Mouse (Mus musculus): ENCODE measurements around the gene BC005537.
A peak's percentile ranks its signal among the peaks of the same experiment; 100 is the strongest.
"Not testable (repeated sequence)": the region's sequence is repeated elsewhere in the genome, so short reads cannot be mapped to it uniquely, and the experiment has no call there.

The BC005537 gene

DNA sequence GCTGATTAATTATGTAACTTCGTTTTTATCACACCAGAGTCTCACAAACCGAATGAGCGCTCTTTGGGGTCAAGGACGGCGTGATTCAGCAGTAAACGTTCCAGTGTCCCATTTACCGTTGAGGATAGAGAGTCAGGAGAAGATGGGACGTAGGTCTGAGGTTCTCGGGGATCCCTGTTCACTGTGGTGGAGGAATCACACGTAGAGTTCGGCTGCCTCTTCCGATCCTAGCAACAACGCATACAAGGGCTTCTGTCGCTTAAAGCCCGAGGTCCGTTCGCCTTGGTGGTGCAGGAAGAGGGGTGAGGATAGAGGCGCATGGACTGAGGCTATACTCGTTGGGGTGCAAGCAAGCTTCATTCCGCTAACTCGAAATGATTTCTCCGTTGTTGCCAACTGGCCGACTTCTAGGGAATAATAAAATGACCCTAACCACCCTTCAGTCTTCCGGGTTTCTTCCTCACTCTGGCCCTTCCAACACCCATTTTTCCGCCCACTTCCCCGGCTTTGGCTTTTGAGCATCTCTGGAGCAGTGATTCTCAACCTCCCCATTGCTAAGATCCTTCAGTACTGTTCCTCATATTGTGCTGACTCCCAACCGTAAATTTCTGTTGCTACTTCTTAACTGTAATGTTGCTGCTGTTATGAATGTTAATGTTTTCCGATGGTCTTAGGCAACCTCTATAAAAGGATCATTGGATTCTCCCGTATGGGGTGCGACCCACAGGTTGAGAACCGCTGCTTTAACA, 1.4 kb upstream of the BC005537 start:
- DNase-seq (ENCODE audit: extremely low spot score, low read depth, low spot score): peak; percentile 44

DNA sequence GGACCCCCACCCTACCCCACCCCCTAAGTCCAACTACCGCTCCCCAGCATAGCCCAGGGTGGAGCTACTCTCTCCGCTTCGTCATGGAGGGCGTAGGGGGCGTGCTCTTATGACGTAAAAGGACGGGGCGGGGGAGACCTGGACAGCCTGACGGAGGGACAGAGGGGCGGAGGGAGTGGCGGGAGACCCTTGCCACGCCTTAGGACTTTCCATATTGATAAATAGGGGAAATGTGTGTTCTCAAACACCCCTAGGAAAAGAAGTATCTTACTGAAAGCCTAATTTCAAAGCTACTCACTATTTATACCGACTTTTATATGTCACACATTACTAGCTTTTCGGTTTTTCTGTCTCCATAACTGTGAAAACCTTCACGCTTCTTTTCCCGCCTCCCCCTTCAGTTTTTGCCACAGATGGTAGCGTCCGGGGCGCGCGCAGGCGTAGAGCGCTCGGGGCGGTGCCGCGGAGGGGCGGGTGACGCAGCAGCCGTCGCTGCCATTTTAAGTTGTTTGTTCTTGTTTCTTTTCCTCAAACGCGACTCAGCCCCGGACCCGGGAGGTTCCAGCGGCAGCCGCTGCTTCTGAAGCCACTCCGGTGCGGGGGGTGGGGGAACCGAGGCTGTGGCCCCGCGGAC, 666 bp upstream of the BC005537 start:
- peak; percentile 95 for DNase-seq (ENCODE audit: extremely low spot score, low read depth, low spot score)

DNA sequence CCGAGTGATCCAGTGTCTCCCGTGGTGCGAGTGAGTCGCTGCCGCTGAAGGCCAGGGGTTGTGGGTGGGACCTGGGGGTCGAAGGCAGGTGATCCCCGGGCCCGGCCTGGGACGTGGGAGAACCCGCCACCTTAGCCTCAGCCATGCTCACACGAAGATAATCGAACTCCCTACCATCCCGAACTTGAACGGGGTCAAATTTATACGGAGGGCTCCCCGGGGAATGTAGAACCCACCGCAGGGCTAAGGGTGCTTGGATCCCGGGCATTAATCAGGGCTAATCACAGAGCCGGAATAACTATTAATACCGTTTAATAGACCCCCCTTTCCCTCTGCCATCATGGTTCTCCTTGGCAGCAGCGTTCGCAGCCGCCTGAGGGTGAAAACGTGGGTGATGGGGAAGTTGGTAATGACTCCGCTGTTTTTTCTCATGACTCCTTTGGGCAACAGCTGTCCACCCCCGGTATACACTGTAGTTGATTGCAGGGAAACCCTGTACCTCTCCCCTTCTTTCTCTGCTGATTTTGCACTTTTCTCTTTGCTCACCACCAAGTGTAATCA, 754 bp downstream of the BC005537 start:
- no peak for DNase-seq (ENCODE audit: extremely low spot score, low read depth, low spot score)

- DNase-seq (ENCODE audit: extremely low spot score, low read depth, low spot score): no peak
Observed at GRCm38 (mm10) chr13:24803196-24803595, 1.7 kb downstream of the BC005537 start.

DNA sequence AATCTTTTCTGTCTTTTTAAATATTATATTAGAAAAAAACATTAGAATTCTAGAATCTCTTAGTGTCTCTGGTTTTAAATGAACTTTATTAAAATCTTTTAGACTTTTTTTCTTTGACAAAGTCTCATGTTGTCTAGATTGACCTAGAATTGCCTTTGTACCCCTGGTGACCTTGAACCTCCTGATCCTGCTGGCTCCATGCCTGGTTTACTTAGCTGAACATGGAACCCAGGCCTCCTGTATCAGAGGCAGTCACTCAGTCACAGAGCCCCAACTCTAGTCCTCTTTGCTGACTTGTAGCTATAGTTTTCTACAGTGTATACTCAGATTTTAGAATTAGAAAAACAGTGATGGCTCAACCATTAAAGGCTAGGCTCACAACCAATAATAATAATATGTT, 4.6 kb downstream of the BC005537 start:
- DNase-seq (ENCODE audit: extremely low spot score, low read depth, low spot score): no peak

GRCm38 (mm10) chr13:24812521-24812920, 11.1 kb downstream of the BC005537 start:
- no peak for DNase-seq (ENCODE audit: extremely low spot score, low read depth, low spot score)

DNA sequence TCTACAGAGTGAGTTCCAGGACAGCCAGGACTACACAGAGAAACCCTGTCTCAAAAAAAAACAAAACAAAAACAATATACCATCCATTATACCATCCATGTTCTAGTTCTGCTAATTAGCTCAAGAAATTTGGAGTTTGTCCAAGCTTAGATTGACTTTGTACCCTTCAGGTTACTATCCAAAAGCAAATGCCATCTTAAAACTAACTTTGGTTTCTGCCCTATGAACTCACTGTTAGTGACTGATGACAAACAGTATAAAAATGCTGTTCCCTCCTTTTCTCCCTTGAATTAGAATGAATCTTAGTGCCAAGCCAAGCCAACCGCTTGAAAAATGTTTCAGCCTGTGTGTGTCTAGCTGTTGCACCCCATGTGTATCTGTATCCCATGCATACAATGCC, 13.2 kb downstream of the BC005537 start:
- no peak for DNase-seq (ENCODE audit: extremely low spot score, low read depth, low spot score)

- no peak for DNase-seq (ENCODE audit: extremely low spot score, low read depth, low spot score)
Observed at GRCm38 (mm10) chr13:24816125-24817092, 15.0 kb downstream of the BC005537 start.

GRCm38 (mm10) chr13:24819931-24820330, 18.5 kb downstream of the BC005537 start:
- no peak for DNase-seq (ENCODE audit: extremely low spot score, low read depth, low spot score)

DNA sequence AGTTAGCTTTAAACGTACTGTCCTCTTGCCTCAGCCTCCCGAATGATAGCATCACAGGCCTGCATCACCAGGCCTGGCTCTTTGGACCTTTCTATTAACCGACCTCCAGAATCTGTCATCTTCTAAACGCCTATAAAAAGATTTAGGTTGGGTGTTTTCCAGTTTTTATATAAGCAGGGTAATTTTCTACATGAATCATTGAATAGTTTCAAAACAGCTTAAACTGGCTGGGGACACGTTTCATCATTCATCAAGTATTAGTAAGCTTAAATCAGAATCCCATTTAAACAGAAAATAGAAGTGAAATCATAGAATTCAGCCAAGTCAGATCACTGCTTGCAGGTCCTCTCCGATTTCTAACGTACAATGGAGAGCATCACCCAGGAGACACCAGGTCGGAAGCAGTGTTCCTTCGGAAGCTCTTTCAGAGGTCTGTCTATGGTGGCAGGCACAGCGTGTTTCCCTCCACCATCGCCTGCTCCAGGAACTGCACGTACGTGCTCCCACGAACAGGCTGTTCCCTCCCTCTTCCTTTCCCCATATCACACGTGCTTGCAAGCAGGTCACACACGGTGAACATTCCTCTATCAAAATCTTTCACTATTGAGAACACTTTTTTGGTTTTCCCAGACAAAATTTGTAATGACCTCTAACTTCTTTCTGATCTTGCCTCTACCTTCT, 21.3 kb downstream of the BC005537 start:
- no peak for DNase-seq (ENCODE audit: extremely low spot score, low read depth, low spot score)

DNA sequence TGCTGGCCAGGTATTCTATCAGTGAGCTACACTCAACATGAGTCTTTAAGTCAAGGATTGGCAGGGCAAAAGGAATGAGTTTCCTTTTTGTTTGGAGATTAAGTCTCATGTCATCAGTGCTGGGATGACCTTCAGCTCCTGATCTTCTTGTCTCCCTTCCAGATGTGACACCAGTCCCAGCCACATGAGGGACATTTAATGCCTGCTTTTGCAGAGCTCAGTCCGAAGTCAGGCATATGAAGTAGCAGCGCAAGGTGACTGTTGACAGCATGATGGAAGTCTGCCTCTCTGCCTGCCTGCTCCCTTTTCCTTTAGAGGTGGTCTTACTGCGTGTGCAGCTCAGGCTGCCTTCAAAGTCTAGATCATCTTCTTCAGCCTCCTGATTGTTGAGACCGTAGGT, 23.2 kb downstream of the BC005537 start:
- no peak for DNase-seq (ENCODE audit: extremely low spot score, low read depth, low spot score)

- DNase-seq (ENCODE audit: extremely low spot score, low read depth, low spot score): no peak
Observed at GRCm38 (mm10) chr13:24825587-24825986, 24.1 kb downstream of the BC005537 start.

DNA sequence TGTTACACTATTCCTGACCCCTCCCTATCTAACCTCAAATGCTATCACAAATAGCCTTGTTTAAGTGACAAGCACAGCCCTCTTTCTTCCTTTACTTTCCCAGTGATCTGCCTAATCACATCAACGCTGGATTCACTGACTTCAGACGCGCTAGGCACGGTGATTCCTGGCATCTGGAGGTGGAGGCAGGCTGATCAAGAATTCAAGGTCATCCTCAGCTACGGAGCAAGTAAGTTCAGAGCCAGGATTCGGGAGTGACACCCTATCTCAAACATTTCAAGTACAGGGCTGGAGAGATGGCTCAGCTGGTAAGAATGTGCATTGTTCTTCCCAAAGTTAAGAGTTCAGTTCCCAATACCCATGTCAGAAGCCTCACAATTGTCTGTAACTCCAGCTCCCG, 24.7 kb downstream of the BC005537 start:
- DNase-seq (ENCODE audit: extremely low spot score, low read depth, low spot score): no peak

GRCm38 (mm10) chr13:24830756-24831352, 29.4 kb downstream of the BC005537 start:
- peak; percentile 26 for DNase-seq (ENCODE audit: extremely low spot score, low read depth, low spot score)

- peak; percentile 93 for DNase-seq (ENCODE audit: extremely low spot score, low read depth, low spot score)
Observed at GRCm38 (mm10) chr13:24831353-24832130, 30.1 kb downstream of the BC005537 start, which contains the start of the genes Acot13 and Tdp2. Gene Acot13 (minus strand): TSS chr13:24831540. Gene Tdp2 (plus strand): TSS chr13:24831679.

GRCm38 (mm10) chr13:24832131-24832810, 30.8 kb downstream of the BC005537 start:
- no peak for DNase-seq (ENCODE audit: extremely low spot score, low read depth, low spot score)

DNA sequence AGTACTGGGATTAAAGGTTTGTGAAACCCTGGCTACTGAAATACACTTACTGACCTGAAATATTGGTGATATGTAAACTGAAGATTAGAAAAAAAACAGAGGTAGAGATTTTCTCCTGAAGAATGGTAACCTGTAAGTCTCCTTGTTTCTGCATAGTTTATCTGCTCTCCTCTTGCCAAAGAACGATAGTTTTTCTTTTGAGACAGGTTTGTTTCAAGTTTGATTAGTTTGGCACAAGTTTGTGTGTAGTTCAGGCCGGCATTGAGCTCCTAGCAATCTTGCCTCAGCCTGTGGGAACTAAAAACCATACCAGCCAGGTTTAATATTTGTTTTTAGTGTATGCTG, 31.3 kb downstream of the BC005537 start:
- DNase-seq (ENCODE audit: extremely low spot score, low read depth, low spot score): no peak

GRCm38 (mm10) chr13:24837765-24838164, 36.3 kb downstream of the BC005537 start:
- not testable (repeated sequence) for DNase-seq (ENCODE audit: extremely low spot score, low read depth, low spot score)

DNA sequence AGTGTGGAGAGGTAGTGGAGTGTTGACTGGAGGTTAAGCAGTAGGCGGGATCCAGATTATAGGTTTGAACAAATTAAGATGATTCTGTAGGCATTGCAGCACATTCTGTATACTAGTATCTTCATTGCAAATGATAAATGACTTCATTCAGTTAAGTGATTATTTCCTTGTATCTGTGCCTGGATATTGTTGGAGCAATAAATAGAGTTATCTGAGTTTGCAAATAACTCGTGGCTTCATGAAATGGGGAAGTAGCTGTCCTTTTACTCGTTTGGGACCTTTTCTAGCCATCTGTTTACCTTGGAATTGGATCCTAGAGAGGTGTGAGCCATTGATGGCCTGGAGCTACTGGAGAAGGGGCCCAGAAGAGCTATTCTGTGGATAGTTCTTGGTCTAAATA, 38.4 kb downstream of the BC005537 start:
- DNase-seq (ENCODE audit: extremely low spot score, low read depth, low spot score): no peak
